Mouse (Mus musculus) right cerebral cortex, postnatal 14 days (tissue): ENCODE measurements around the gene D17H6S53E.

Experiments used
- DNase-seq: peaks from one replicate; pipeline ENCODE4 v3.0.0; 2022

D17H6S53E gene

GRCm38 (mm10) chr17:35134801-35135590 is 8.8 kb downstream of the D17H6S53E start, which contains the start of gene Bag6:
Gene Bag6, plus strand, starts transcription at chr17:35135178.
- peak; percentile 96 for DNase-seq

GRCm38 (mm10) chr17:35135591-35136320 is 9.6 kb downstream of the D17H6S53E start:
- no peak for DNase-seq

- DNase-seq: no peak
These were observed 13.1 kb downstream of the D17H6S53E start for GRCm38 (mm10) chr17:35139269-35139668.

- DNase-seq: no peak
These were observed 14.4 kb downstream of the D17H6S53E start for GRCm38 (mm10) chr17:35140490-35140996.

GRCm38 (mm10) chr17:35141971-35142370 is 15.8 kb downstream of the D17H6S53E start:
- no peak for DNase-seq

GRCm38 (mm10) chr17:35146139-35146538 is 20.0 kb downstream of the D17H6S53E start:
- DNase-seq: no peak

- no peak for DNase-seq
These were observed 21.2 kb downstream of the D17H6S53E start for GRCm38 (mm10) chr17:35147348-35147747.

GRCm38 (mm10) chr17:35147922-35148639 is 21.9 kb downstream of the D17H6S53E start:
- DNase-seq: no peak

- no peak for DNase-seq
These were observed 25.9 kb downstream of the D17H6S53E start for GRCm38 (mm10) chr17:35152121-35152520.

- DNase-seq: no peak
These were observed 26.9 kb downstream of the D17H6S53E start for GRCm38 (mm10) chr17:35153077-35153476.

- no peak for DNase-seq
These were observed 27.8 kb downstream of the D17H6S53E start for GRCm38 (mm10) chr17:35153931-35154330.

- no peak for DNase-seq
These were observed 28.4 kb downstream of the D17H6S53E start for GRCm38 (mm10) chr17:35154616-35155015.

GRCm38 (mm10) chr17:35155451-35155850 is 29.3 kb downstream of the D17H6S53E start:
- DNase-seq: no peak

GRCm38 (mm10) chr17:35156461-35157200 is 30.5 kb downstream of the D17H6S53E start:
- no peak for DNase-seq

- no peak for DNase-seq
These were observed 31.1 kb downstream of the D17H6S53E start for GRCm38 (mm10) chr17:35157254-35157653.

GRCm38 (mm10) chr17:35157661-35158175 is 31.5 kb downstream of the D17H6S53E start:
- DNase-seq: no peak

GRCm38 (mm10) chr17:35158850-35159593 is 32.8 kb downstream of the D17H6S53E start:
- DNase-seq: no peak

- no peak for DNase-seq
These were observed 33.5 kb downstream of the D17H6S53E start for GRCm38 (mm10) chr17:35159638-35160037.

GRCm38 (mm10) chr17:35161421-35161820 is 35.2 kb downstream of the D17H6S53E start:
- no peak for DNase-seq

- no peak for DNase-seq
These were observed 35.9 kb downstream of the D17H6S53E start for GRCm38 (mm10) chr17:35162121-35162520.

GRCm38 (mm10) chr17:35162730-35163129 is 36.6 kb downstream of the D17H6S53E start:
- no peak for DNase-seq
